Mouse (Mus musculus) ES-CJ7 (cell line): Measurements from ENCODE around the gene Map4.

Source experiments
- DNase-seq: peaks from one replicate; pipeline ENCODE4 v3.0.0; 2011; ENCODE audit warnings: low read depth, low spot score

The Map4 gene

GRCm38 (mm10) chr9:110124008-110124540 lies 192.8 kb downstream of the Map4 start:
- DNase-seq: peak; percentile 52

- no peak for DNase-seq
Observed at GRCm38 (mm10) chr9:110130896-110131524, 199.8 kb downstream of the Map4 start.

- DNase-seq: peak; percentile 99
Observed at GRCm38 (mm10) chr9:110131525-110132197, 200.4 kb downstream of the Map4 start.

- peak; percentile 49 for DNase-seq
Observed at GRCm38 (mm10) chr9:110132201-110132605, 200.9 kb downstream of the Map4 start.

- no peak for DNase-seq
Observed at GRCm38 (mm10) chr9:110132921-110133320, 201.7 kb downstream of the Map4 start.
